Mouse (Mus musculus) adrenal gland, postnatal 4 days (tissue): ENCODE results near the gene Tasp1. TPM values are rescaled to one million over a fixed set of nuclear protein-coding genes. Genes with fewer than 3 reads are reported as not detected.
A peak's percentile ranks its signal among the peaks of the same experiment; 100 is the strongest.
"Not testable (repeated sequence)": the region's sequence is repeated elsewhere in the genome, so short reads cannot be mapped to it uniquely, and the experiment has no call there.

Experiments
- DNase-seq, 2 experiments: peaks; one replicate each; pipeline ENCODE4 v3.0.0; 2021 to 2022; ENCODE audit warnings: low spot score in 2 of 2, mixed read lengths in 2 of 2
- long read RNA-seq, 2 experiments: library from polyadenylated mRNA; stranded (forward); transcript quantifications; one replicate each; pipeline ENCODE4 v2.0.0; 2021
- total RNA-seq, 2 experiments: library from RNA; stranded (reverse); gene quantifications; 2 replicates each; pipeline ENCODE4 v1.2.3; 2021

Gene Tasp1
- total RNA-seq, result 10 to 100 TPM; 14.3 to 15.7 TPM
- long read RNA-seq, experiment 1, partial matches to known transcripts, result 6 of 17 reads
- long read RNA-seq, experiment 1, other reads (novel, unspliced or antisense), result 5 of 17 reads
- long read RNA-seq, experiment 2, transcript Tasp1-201 (14 exons, 2,480 nt), result major isoform, 5 of 33 reads
- long read RNA-seq, experiment 2, partial matches to known transcripts, result 17 of 33 reads
- long read RNA-seq, experiment 2, other reads (novel, unspliced or antisense), result 7 of 33 reads

GRCm38 (mm10) chr2:140066353-140067314 is at the start of gene Tasp1:
Tasp1 (minus strand) TSS chr2:140066805.
- peak; percentile 80 to 85 for DNase-seq

- no peak for DNase-seq
Observed at GRCm38 (mm10) chr2:140113851-140114250, 47.2 kb upstream of the Tasp1 start.

- no peak for DNase-seq
Observed at GRCm38 (mm10) chr2:140108945-140109344, 42.3 kb upstream of the Tasp1 start.

- no peak for DNase-seq
Observed at GRCm38 (mm10) chr2:140107641-140108040, 41.0 kb upstream of the Tasp1 start.

GRCm38 (mm10) chr2:140104951-140105350 is 38.3 kb upstream of the Tasp1 start:
- no peak for DNase-seq

GRCm38 (mm10) chr2:140100551-140101474 is 34.2 kb upstream of the Tasp1 start:
- no peak for DNase-seq

- DNase-seq, result no peak
Observed at GRCm38 (mm10) chr2:140099971-140100370, 33.4 kb upstream of the Tasp1 start.

GRCm38 (mm10) chr2:140097131-140097591 is 30.6 kb upstream of the Tasp1 start:
- DNase-seq, result no peak

GRCm38 (mm10) chr2:140096034-140096433 is 29.4 kb upstream of the Tasp1 start:
- no peak for DNase-seq

GRCm38 (mm10) chr2:140093433-140093832 is 26.8 kb upstream of the Tasp1 start:
- no peak for DNase-seq

- no peak for DNase-seq
Observed at GRCm38 (mm10) chr2:140084245-140084644, 17.6 kb upstream of the Tasp1 start.

GRCm38 (mm10) chr2:140080747-140081577 is 14.4 kb upstream of the Tasp1 start:
- DNase-seq, result no peak

- not testable (repeated sequence) for DNase-seq
Observed at GRCm38 (mm10) chr2:140079284-140079683, 12.7 kb upstream of the Tasp1 start.

- no peak for DNase-seq
Observed at GRCm38 (mm10) chr2:140078600-140079280, 12.1 kb upstream of the Tasp1 start.

GRCm38 (mm10) chr2:140077476-140077875 is 10.9 kb upstream of the Tasp1 start:
- no peak for DNase-seq

GRCm38 (mm10) chr2:140075150-140075549 is 8.5 kb upstream of the Tasp1 start:
- DNase-seq, result no peak

- DNase-seq, result no peak
Observed at GRCm38 (mm10) chr2:140067516-140067915, 911 bp upstream of the Tasp1 start.

GRCm38 (mm10) chr2:140065676-140066075 is 929 bp downstream of the Tasp1 start:
- DNase-seq, result no peak

GRCm38 (mm10) chr2:140061481-140061880 is 5.1 kb downstream of the Tasp1 start:
- no peak for DNase-seq
